Mouse (Mus musculus): Measurements from ENCODE around the gene Gm1113. TPM values are rescaled to one million over a fixed set of nuclear protein-coding genes. Genes with fewer than 3 reads are reported as not detected.
A peak's percentile ranks its signal among the peaks of the same experiment; 100 is the strongest.

Gene Gm1113
- polyA plus RNA-seq, 1 experiment from 2014 or later = not detected

DNA sequence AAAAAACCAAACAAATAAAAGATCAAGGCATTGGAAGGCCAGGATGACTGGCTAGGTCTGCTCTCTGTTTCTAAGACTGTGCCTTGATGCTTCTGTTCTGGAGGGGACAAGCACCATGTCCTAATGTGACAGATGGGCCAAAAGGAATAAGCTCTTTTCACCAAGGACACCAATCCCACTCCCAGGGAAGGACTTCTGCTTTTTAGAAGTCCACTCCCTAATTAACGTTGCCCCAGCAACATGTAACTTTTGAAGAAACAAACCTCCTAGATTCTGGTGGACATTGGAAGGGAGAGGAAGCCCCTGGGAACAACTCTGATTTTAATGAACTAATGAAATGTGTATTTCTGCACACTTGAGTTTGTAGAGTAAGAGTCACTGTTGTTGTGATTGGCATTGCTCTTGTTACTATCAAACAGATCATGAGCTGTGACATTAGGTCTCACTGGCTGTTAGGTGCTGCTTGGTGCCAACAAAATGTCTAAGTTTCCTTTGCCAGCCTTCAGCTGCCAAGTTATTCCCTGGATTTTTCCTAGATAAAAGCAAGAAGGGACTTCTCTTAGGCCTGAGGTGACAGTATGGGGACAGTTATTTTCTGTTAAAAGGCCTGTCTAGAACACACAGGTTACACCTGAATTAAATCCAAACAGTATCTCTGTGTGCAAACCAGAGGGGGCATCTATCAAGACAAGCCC is 4.9 kb upstream of the Gm1113 start:
- H3K9ac ChIP-seq = no peak overlapping the region
- no peaks in the 10 kb centered on the region for H3K27me3 ChIP-seq (replicated peaks)
- WGBS = 68% methylated on average over 1 of the region's 1 CpGs
- H3K9me3 ChIP-seq = no peaks in the 10 kb centered on the region
- no peak for ATAC-seq (replicated peaks)
- no peak overlapping the region for H3K4me3 ChIP-seq
- H3K4me2 ChIP-seq = no peak overlapping the region
- no peak overlapping the region for H3K27ac ChIP-seq
- peaks cover 12% of the 10 kb centered on the region for H3K4me1 ChIP-seq
- no peaks in the 10 kb centered on the region for H3K36me3 ChIP-seq (replicated peaks)

DNA sequence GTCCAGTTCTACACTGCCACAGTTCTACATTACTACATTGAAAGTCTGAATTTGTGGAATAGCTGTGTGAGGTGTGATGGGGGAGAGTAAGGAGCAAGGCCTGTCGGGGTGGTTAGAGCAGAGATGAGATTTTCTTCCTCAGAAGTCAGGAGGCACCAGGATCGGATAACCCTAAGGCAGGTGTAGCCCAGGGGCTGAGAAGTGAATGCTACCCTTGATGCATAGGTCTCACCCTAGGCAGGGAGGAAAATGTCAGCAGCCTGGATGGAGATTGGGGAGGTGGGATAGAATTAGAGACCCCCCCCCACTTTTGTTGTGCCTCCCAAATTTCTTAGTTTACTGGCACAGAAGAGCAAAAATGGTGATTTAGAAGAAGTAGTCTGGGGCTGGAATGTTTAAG is 4.2 kb upstream of the Gm1113 start:
- H3K27ac ChIP-seq = no peak overlapping the region
- no peaks in the 10 kb centered on the region for H3K9me3 ChIP-seq
- H3K4me3 ChIP-seq = no peak overlapping the region
- no peak overlapping the region for H3K4me2 ChIP-seq
- WGBS = 72% methylated on average over 2 of the region's 2 CpGs
- no peaks in the 10 kb centered on the region for H3K27me3 ChIP-seq (replicated peaks)
- H3K36me3 ChIP-seq (replicated peaks) = no peaks in the 10 kb centered on the region
- no peak for ATAC-seq (replicated peaks)
- H3K9ac ChIP-seq = no peak overlapping the region
- H3K4me1 ChIP-seq = peaks cover 12% of the 10 kb centered on the region

DNA sequence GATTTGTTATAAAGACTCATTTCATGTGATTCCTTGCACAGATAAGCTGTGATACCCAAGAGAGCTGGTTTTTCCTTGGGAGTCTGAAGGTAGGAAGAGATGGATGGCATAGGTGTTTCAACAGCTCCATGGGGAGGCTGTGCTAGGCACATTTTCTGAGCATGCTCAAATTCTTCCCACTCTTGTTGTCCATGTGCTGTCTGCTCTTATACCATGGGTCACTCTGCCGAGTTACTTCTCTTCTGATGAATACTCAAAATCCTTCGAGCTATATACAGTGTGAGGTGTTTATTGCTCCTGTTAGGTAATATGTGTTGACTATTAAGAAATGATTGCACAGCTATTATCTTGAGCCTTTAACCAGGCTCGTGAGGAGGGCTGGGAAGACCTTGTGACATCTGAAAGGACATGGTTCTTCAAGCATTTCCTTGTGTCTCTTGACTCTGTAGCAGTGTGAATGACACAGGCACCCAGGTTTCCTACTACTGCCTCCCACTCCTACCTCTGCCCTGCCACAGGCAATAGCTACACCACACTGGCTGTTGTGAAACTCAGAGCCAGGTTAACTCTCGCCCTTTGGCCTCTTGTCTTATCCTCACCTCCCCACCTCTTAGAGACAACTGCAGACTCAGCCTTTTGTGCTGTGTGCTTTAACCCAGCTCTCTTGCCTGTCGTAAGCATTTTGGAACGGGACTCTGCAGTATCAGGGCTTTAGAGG is 2.7 kb upstream of the Gm1113 start:
- Histone ChIP-seq H3K4me3 (no peak overlapping the region), H3K4me2 (no peak overlapping the region), H3K27ac (no peak overlapping the region), H3K4me1 (peaks cover 12% of the 10 kb centered on the region), H3K27me3 (replicated peaks) (no peaks in the 10 kb centered on the region), H3K9ac (no peak overlapping the region), H3K9me3 (no peaks in the 10 kb centered on the region), H3K36me3 (replicated peaks) (no peaks in the 10 kb centered on the region)
- 84% methylated on average over 6 of the region's 6 CpGs for WGBS
- no peak for ATAC-seq (replicated peaks)

DNA sequence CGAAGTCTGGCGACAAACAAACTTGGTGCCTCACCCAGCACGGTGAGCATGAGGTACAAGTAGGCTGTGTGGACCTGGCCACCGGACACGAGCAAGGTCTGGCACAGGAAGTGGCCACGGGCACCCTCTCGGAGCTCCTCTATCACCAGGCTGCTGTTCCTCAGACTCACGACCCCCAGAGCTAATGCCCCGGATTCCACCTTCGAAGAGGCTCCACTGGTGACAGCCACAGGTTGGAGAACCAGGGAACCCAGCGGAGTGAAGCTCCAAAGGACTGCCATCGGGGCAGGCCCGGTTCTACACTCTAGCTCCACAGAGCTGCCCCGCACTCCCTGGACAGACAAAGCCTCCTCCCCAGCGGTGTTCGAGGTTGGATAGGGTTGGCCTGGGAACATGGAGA is 1.4 kb downstream of the Gm1113 start:
- no peaks in the 10 kb centered on the region for H3K4me1 ChIP-seq
- no peaks in the 10 kb centered on the region for H3K9me3 ChIP-seq
- no peaks in the 10 kb centered on the region for H3K36me3 ChIP-seq (replicated peaks)
- H3K27ac ChIP-seq = no peak overlapping the region
- 92% methylated on average over 16 of the region's 16 CpGs for WGBS
- no peak for ATAC-seq (replicated peaks)
- H3K4me3 ChIP-seq = no peak overlapping the region
- no peaks in the 10 kb centered on the region for H3K27me3 ChIP-seq (replicated peaks)
- no peak overlapping the region for H3K9ac ChIP-seq
- H3K4me2 ChIP-seq = no peak overlapping the region

DNA sequence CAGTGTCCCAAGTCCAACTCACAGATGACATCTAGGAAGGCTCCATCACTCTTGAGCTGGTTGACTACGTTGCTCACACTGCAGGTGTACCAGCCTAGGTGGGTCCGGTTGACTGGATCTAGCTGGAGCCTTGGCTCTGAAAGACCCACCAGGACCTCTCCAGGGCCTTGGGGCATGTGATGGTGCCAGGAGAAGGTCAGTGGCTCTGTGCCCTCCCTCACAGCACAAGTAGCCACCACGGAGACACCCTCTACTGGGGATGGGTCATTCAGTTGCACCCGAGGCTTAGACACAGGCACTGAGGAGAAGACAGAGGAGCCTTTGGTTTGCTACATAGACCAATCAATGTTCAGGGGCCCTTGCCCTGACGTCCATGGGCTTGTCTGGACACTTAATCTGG is 1.9 kb downstream of the Gm1113 start:
- ATAC-seq (replicated peaks) = no peak
- Histone ChIP-seq H3K27me3 (replicated peaks) (no peaks in the 10 kb centered on the region), H3K4me1 (no peaks in the 10 kb centered on the region), H3K36me3 (replicated peaks) (no peaks in the 10 kb centered on the region), H3K27ac (no peak overlapping the region), H3K4me2 (no peak overlapping the region), H3K9ac (no peak overlapping the region), H3K4me3 (no peak overlapping the region), H3K9me3 (no peaks in the 10 kb centered on the region)
- 80% methylated on average over 5 of the region's 5 CpGs for WGBS

DNA sequence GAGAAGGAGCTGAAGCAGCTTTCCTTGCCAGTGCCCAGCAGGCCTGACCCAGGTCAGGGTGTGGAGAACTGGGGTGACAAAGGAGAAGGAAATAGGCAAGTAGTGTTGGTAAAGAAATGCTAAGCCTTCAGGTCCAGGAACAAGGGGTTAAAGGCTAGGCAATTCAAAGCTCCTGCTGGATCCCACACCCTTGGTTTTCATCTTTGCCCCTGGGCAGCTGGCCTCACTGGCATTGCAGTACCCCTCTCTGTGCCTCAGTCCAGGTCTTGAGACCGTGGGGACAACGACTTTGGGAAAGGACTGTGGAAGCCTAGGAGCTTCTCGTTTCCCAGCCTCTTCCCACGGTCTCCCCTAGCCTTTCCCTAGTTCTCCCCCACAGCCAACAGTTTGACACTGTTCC is 4.2 kb downstream of the Gm1113 start:
- H3K4me2 ChIP-seq = no peak overlapping the region
- H3K9me3 ChIP-seq = no peaks in the 10 kb centered on the region
- ATAC-seq (replicated peaks) = no peak
- no peak overlapping the region for H3K9ac ChIP-seq
- no peaks in the 10 kb centered on the region for H3K4me1 ChIP-seq
- WGBS = 90% methylated on average over 4 of the region's 4 CpGs
- no peak overlapping the region for H3K27ac ChIP-seq
- H3K27me3 ChIP-seq (replicated peaks) = no peaks in the 10 kb centered on the region
- no peaks in the 10 kb centered on the region for H3K36me3 ChIP-seq (replicated peaks)
- no peak overlapping the region for H3K4me3 ChIP-seq

DNA sequence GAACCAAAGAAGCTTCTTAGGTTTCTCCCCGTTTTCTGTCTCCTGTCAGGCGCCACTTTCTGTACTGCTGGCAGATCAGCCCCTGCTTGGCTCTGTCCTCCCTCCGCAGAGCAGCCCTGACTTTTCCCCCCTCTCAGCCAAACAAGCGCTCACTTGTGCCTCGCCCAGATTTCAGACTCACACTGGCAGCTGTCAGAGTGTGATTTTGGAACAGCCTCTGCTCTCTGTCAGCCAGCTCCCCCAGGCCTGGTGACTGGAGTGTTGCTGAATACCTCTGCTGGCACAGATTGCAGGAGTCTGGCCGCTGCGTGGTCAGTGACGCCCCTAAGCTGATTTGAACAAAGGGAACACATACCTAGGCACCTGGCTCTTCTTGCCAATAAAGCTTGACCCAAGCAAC is 9.8 kb downstream of the Gm1113 start:
- no peak overlapping the region for H3K4me2 ChIP-seq
- peak; percentile 65 for ATAC-seq (replicated peaks)
- H3K27ac ChIP-seq = peak overlapping the region; percentile 15; the same call in 1 of the 2 replicates
- H3K4me1 ChIP-seq = peaks cover 3% of the 10 kb centered on the region; the same call in 1 of the 2 replicates
- WGBS = 35% methylated on average over 8 of the region's 8 CpGs
- no peaks in the 10 kb centered on the region for H3K27me3 ChIP-seq (replicated peaks)
- no peaks in the 10 kb centered on the region for H3K9me3 ChIP-seq
- no peaks in the 10 kb centered on the region for H3K36me3 ChIP-seq (replicated peaks)
- no peak overlapping the region for H3K4me3 ChIP-seq
- H3K9ac ChIP-seq = no peak overlapping the region

DNA sequence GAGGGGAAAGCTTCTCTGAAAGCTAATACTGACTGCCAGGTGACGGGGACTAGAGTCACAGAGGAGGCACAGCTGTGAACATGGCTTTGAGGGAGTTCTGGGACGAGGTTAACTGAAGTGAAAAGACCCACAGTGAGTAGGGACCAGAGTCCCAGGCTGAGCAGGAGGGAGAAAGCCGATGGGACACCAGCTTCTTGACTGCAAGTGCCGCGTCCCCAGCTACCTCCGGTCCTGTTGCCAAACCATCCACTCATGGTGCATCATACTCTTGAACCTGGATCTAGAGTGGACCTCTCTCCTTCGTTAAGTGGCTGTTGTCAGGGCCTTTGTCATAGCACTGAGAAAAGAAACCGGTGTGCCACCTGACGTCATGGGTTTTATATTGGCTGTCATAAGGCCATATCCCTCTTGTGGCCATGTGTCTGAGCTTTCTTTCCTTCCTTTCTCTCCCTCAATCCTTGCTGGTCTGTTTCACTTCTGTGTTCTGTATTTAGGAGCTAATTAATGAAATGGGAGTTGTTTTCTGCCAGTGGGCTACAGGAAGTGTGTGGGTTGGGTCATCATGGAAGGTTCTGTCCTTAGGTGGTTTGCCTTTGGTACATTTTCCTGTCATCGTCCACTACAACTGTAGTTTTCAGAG is 15.6 kb downstream of the Gm1113 start:
- no peak overlapping the region for H3K4me3 ChIP-seq
- no peak overlapping the region for H3K9ac ChIP-seq
- no peak overlapping the region for H3K27ac ChIP-seq
- H3K9me3 ChIP-seq = no peaks in the 10 kb centered on the region
- no peaks in the 10 kb centered on the region for H3K36me3 ChIP-seq (replicated peaks)
- H3K4me2 ChIP-seq = no peak overlapping the region
- no peaks in the 10 kb centered on the region for H3K27me3 ChIP-seq (replicated peaks)
- no peak for ATAC-seq (replicated peaks)
- H3K4me1 ChIP-seq = no peaks in the 10 kb centered on the region
- 84% methylated on average over 10 of the region's 10 CpGs for WGBS

DNA sequence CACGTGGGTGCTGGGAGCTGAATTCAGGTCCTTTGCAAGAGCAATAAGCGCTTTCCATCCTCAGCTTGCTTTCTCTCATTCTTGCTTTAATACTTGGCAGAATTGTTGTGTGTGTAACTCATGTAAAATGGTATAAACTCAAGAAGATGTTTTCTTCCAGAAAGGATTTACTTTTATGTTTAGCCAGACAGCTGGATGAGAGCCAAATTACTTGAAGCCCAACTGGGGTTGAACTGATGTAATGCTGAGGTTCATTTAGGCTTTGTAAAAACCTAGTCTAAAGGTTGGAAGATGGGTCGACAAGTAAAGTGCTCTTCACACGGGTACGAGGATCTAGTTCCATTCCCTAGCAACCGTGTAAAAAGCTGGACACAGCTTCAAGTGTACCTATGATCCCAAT is 18.1 kb downstream of the Gm1113 start:
- no peak overlapping the region for H3K4me2 ChIP-seq
- no peaks in the 10 kb centered on the region for H3K9me3 ChIP-seq
- no peaks in the 10 kb centered on the region for H3K27me3 ChIP-seq (replicated peaks)
- H3K27ac ChIP-seq = no peak overlapping the region
- 78% methylated on average over 6 of the region's 6 CpGs for WGBS
- no peak for ATAC-seq (replicated peaks)
- no peaks in the 10 kb centered on the region for H3K36me3 ChIP-seq (replicated peaks)
- H3K4me3 ChIP-seq = no peak overlapping the region
- H3K4me1 ChIP-seq = no peaks in the 10 kb centered on the region
- H3K9ac ChIP-seq = no peak overlapping the region

DNA sequence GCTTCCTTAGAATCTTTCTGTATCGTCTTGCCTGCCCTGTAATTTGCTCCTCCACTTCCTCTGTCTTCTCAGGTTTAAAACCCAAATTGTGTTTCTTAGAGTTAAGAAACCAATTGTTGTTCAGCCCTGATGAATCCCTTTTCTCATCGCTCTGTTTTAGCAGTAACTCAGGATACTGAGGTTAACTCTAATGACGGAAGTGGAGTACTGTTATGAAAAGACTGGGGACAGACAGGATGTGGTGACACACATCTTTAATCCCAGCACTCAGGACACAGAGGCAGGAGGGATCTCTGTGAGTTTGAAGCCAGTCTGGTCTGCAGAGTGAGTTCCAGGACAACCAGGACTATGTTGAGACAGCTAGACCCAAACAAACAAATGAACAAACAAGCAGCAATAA is 22.6 kb downstream of the Gm1113 start:
- peaks cover 3% of the 10 kb centered on the region; the same call in 1 of the 2 replicates for H3K36me3 ChIP-seq (replicated peaks)
- WGBS = 72% methylated on average over 3 of the region's 3 CpGs
- no peak overlapping the region for H3K4me3 ChIP-seq
- H3K4me1 ChIP-seq = no peaks in the 10 kb centered on the region
- H3K27ac ChIP-seq = no peak overlapping the region
- no peaks in the 10 kb centered on the region for H3K9me3 ChIP-seq
- no peak for ATAC-seq (replicated peaks)
- no peaks in the 10 kb centered on the region for H3K27me3 ChIP-seq (replicated peaks)
- H3K4me2 ChIP-seq = no peak overlapping the region
- H3K9ac ChIP-seq = no peak overlapping the region

DNA sequence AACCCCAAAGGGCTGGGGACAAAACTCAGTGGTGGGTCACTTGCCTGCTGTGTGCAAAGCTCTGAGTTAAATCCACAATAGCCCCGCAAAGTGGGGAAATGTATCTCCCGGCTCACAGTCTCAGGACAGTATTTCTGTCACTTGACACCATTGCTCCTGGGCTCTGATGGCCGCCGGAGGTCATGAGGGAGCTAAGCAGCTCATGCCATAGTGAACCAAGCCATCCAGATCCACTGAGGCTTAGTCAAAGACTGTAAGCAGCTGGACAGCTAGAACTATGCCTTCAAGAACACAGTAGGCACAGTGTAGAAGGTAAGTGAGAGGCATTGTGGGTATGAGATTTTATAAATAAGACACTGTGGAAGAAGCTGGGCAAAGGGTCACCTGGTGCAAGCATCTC is 23.1 kb downstream of the Gm1113 start:
- Histone ChIP-seq H3K4me2 (no peak overlapping the region), H3K9ac (no peak overlapping the region), H3K27ac (no peak overlapping the region), H3K27me3 (replicated peaks) (no peaks in the 10 kb centered on the region), H3K36me3 (replicated peaks) (peaks cover 3% of the 10 kb centered on the region; the same call in 1 of the 2 replicates), H3K4me3 (no peak overlapping the region), H3K4me1 (no peaks in the 10 kb centered on the region), H3K9me3 (no peaks in the 10 kb centered on the region)
- WGBS = 73% methylated on average over 4 of the region's 4 CpGs
- ATAC-seq (replicated peaks) = no peak

DNA sequence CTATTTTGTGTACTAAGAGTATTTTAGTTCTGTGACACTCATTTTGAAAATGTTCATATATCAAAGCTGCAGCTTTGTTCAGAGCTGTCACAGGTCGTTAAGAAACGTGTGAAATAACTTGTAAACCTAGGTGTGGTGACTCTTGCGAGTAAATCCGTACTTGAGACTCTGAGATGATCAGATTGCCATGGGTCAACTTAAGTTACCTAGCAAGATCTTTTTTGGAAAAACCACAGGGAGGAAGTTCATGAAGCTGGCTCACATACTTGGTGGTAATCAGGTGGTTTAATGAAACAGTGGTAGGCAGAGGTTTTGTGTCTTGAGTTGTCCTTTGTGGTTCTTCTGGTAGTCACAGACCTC is 24.4 kb downstream of the Gm1113 start:
- no peak overlapping the region for H3K4me3 ChIP-seq

More for the DNA sequence above, 24.4 kb downstream of the Gm1113 start:
- WGBS = 80% methylated on average over 4 of the region's 4 CpGs
- peaks cover 9% of the 10 kb centered on the region for H3K36me3 ChIP-seq (replicated peaks)
- no peaks in the 10 kb centered on the region for H3K27me3 ChIP-seq (replicated peaks)
- no peak for ATAC-seq (replicated peaks)
- no peaks in the 10 kb centered on the region for H3K4me1 ChIP-seq
- H3K9me3 ChIP-seq = no peaks in the 10 kb centered on the region
- H3K9ac ChIP-seq = no peak overlapping the region
- H3K27ac ChIP-seq = no peak overlapping the region
- H3K4me2 ChIP-seq = no peak overlapping the region
